Mouse (Mus musculus): Measurements from ENCODE around the gene Fndc11. TPM values are rescaled to one million over a fixed set of nuclear protein-coding genes. Genes with fewer than 3 reads are reported as not detected.
"Not testable (repeated sequence)": the region's sequence is repeated elsewhere in the genome, so short reads cannot be mapped to it uniquely, and the experiment has no call there.

The Fndc11 gene
- 0.26 and 0.32 TPM in 2 replicates for polyA plus RNA-seq (2016; fragmentation: Nextera tagmentation; extraction: Ambion mirVana)

DNA sequence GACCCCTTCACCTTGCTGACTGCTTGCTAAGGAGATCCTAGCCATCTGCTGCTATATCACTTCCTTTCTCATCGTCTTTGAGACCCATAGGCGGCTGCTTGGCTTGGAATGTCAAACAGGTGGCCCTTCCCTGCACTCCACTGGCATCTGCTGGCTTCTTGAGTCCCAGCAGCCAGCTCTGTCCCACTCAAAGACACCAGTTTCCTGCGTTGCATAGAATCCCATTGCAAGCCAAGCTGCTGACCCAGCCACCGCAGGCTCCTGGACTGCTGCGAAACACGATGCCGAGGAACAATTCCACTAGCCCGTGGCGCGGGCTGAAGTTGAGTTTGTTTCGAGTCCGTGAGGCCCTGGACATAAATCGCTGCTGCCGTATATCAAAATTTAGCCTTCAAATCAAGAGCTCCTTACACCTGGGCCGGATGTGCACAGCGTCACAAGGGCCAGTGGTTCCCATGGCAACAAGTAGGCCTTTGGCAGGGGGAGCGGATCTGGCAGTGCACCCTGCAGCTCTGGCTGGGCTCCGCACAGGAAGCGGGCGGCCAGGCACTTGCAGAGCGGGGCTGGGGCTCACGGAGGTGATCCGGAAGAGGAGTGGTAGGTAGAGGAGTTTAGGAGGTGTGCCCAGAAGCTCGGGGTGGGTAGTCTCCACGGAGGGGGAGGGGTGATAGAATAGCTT, at the start of gene Fndc11:
Fndc11 (plus strand) TSS at position 476 of the 679 bp plus-strand sequence.
- H3K4me3 ChIP-seq, result peak within 1 kb of the TSS; percentile 51
- 5% methylated on average over 25 of the region's 25 CpGs for WGBS
- no peaks in the 10 kb centered on the region for H3K36me3 ChIP-seq
- H3K27ac ChIP-seq, result peak within 1 kb of the TSS; percentile 69
- peak; percentile 79 for DNase-seq (ENCODE audit: low spot score)
- peaks cover 29% of the 10 kb centered on the region for H3K4me1 ChIP-seq (replicated peaks)
- H3K27me3 ChIP-seq (ENCODE audit: insufficient read depth, poor library complexity, severe bottlenecking), result peaks cover 38% of the 10 kb centered on the region
- no peaks in the 10 kb centered on the region for H3K9me3 ChIP-seq

DNA sequence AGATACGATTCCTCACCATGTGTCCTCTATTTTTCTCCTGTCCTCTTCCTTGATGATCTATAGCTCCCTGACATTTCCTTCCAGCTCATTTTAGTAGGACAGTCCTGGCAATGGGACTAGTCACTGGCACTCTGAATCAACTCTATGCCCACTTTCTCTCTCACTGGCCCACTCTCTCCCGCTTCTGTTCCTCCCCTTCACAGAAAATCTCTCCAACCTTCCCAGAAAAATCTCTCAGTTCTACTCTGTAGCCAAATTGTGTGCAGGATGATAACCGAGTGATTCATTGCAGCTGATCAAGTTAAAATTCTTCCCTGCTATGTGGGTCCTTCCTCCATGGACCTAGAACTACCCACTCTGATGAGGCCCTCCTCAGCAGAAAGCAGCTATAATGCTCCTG, 45.2 kb upstream of the Fndc11 start:
- WGBS, result 88% methylated on average over 3 of the region's 3 CpGs
- no peak for DNase-seq (ENCODE audit: low spot score)
- no peaks in the 10 kb centered on the region for H3K27me3 ChIP-seq (ENCODE audit: insufficient read depth, poor library complexity, severe bottlenecking)

DNA sequence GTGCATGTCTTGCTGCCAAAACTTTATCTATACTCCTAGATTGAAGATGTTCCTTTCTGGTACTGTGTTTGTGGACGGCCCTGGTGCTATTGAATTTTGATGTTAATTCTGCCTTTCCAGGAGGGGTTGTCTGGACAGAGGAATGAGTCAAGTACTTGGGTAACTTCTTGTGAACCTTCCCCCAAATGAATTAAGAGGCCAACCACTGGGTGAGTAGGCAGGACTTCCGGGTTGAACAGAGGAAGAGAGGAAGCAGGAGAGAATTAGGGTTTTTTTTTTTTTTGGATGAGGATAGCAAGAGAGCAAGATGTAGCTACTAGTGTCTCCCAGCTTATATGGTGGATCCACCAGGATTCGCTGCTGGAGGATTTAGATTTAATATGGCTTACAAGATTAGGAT, 41.8 kb upstream of the Fndc11 start:
- Histone ChIP-seq H3K36me3 (no peaks in the 10 kb centered on the region), H3K4me1 (replicated peaks) (no peaks in the 10 kb centered on the region), H3K9me3 (no peaks in the 10 kb centered on the region), H3K27ac (no peak overlapping the region), H3K4me3 (no peak overlapping the region), H3K27me3 (ENCODE audit: insufficient read depth, poor library complexity, severe bottlenecking) (no peaks in the 10 kb centered on the region)
- WGBS, result 71% methylated on average over 3 of the region's 3 CpGs
- DNase-seq (ENCODE audit: low spot score), result no peak

More for the DNA sequence above, 45.2 kb upstream of the Fndc11 start:
- H3K27ac ChIP-seq, result no peak overlapping the region
- 0 out of 2 replicates have a peak, but pooled peaks cover under 1% of the 10 kb centered on the region for H3K9me3 ChIP-seq
- H3K4me3 ChIP-seq, result no peak overlapping the region
- no peaks in the 10 kb centered on the region for H3K36me3 ChIP-seq
- H3K4me1 ChIP-seq (replicated peaks), result no peaks in the 10 kb centered on the region

DNA sequence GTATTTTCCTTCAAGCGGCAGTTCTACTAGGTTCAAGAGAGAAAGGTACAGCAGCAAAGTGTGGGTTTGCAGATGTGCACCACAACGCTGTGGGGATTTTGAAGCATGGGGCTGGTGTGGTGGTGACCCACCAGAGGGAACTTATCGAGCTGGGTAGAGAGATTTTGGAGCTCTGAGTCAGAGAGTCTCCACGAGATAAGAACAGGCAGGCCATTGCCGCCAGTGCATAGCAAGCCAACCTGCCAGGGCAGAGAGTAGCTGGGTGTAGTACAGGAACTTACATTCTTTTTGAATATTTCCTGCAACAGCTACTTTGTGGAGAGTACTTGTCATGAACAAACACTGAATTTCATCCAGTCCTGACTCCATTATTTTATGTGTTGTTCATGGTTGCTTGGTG, 41.3 kb upstream of the Fndc11 start:
- H3K9me3 ChIP-seq, result no peaks in the 10 kb centered on the region
- H3K27ac ChIP-seq, result no peak overlapping the region
- no peak for DNase-seq (ENCODE audit: low spot score)
- 87% methylated on average over 5 of the region's 5 CpGs for WGBS
- H3K27me3 ChIP-seq (ENCODE audit: insufficient read depth, poor library complexity, severe bottlenecking), result no peaks in the 10 kb centered on the region
- no peaks in the 10 kb centered on the region for H3K36me3 ChIP-seq
- no peaks in the 10 kb centered on the region for H3K4me1 ChIP-seq (replicated peaks)
- H3K4me3 ChIP-seq, result no peak overlapping the region

DNA sequence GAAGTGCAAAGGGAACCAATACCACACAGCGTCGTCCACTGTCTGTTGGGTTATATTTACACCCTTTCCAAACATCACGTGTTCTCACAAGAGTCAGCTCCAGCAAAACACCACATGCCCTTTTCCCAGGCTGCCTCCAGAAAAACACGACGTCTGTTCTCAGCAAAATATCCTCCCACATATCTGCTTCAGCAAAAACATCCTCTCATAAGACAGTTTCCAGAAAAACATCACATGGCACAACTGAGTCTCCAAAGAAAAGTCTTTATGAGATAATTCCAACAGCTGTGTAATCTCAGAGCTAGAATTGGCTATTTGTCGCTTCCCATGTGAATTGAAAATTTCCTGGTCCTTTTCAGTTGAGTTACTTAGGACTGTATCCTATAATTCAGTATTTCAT, 38.9 kb upstream of the Fndc11 start:
- DNase-seq (ENCODE audit: low spot score), result no peak
- Histone ChIP-seq H3K27me3 (ENCODE audit: insufficient read depth, poor library complexity, severe bottlenecking) (no peaks in the 10 kb centered on the region), H3K27ac (no peak overlapping the region), H3K36me3 (no peaks in the 10 kb centered on the region), H3K4me1 (replicated peaks) (no peaks in the 10 kb centered on the region), H3K9me3 (no peaks in the 10 kb centered on the region), H3K4me3 (no peak overlapping the region)
- 85% methylated on average over 6 of the region's 6 CpGs for WGBS

DNA sequence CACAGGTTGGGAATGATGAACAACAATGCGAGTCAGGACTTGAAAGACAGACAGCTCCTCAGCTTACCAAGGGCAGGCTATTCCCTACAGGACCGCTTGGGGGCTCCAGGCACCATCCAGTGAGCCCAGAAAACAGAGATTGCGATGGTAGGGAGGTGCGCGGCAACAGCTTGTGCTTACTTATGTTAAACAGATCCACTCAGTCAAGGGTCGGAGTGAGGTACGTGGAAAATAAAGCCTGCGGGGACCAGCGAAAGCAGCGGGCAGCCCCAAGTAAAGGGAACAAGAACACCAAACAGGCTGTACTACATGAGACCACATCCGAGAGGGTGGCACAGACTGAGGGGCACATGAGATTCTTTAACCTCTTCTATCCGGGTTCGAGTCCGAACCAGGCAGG, 33.2 kb upstream of the Fndc11 start:
- Histone ChIP-seq H3K36me3 (peaks cover 17% of the 10 kb centered on the region), H3K27ac (peak overlapping the region; percentile 99), H3K4me1 (replicated peaks) (peaks cover 16% of the 10 kb centered on the region), H3K4me3 (peak overlapping the region; percentile 78), H3K27me3 (ENCODE audit: insufficient read depth, poor library complexity, severe bottlenecking) (no peaks in the 10 kb centered on the region), H3K9me3 (no peaks in the 10 kb centered on the region)
- peak; percentile 88 for DNase-seq (ENCODE audit: low spot score)
- WGBS, result under 1% methylated on average over 14 of the region's 14 CpGs

DNA sequence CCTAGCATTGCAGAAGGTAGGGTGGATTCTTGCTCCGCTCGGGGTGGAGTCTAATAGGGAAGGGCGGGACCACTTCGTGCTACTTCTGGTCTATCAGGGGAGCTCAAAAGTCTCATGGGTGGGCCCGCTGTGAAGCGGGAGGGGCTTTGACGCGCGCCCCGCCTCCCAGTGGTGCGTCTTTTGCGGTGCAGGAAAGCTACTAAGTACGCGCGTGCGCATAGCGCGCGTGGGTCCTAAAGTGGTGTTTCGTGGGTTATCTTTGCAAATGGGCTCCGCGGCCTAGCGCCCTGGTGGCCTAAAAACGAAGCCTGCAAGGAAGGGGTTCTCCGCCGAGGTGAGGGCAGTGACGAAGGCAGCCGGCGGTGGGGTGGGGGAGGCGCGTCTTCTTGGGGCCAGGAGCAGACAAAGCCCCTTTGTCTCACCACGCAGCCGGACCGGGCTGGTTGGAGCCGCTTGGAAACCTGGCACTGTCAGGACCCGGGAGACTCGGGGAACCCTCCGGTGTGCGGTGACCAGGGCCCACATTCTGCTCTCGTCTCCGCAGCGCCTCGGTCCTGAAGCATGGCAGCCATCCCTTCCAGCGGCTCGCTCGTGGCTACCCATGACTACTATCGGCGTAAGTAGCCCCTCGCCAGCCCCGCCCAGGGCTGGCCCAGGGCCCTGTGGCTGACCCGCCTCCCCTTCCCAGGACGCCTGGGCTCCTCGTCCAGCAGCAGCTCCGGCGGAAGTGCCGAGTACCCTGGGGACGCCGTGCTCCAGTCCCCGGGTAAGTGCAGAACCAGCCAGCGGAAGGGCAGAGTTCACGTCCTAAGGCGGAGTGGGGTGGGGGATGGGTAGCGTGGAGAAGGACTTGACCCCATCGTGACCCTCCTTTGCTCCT, 32.5 kb upstream of the Fndc11 start, which contains the start of gene Ppdpf:
Ppdpf (plus strand) TSS at position 127 of the 880 bp plus-strand sequence.
- under 1% methylated on average over 64 of the region's 64 CpGs for WGBS
- H3K4me1 ChIP-seq (replicated peaks), result peaks cover 16% of the 10 kb centered on the region
- H3K27me3 ChIP-seq (ENCODE audit: insufficient read depth, poor library complexity, severe bottlenecking), result no peaks in the 10 kb centered on the region
- H3K9me3 ChIP-seq, result no peaks in the 10 kb centered on the region
- H3K27ac ChIP-seq, result peak within 1 kb of the TSS; percentile 99
- H3K4me3 ChIP-seq, result peak within 1 kb of the TSS; percentile 78
- peaks cover 17% of the 10 kb centered on the region for H3K36me3 ChIP-seq
- DNase-seq (ENCODE audit: low spot score), result peak; percentile 88

DNA sequence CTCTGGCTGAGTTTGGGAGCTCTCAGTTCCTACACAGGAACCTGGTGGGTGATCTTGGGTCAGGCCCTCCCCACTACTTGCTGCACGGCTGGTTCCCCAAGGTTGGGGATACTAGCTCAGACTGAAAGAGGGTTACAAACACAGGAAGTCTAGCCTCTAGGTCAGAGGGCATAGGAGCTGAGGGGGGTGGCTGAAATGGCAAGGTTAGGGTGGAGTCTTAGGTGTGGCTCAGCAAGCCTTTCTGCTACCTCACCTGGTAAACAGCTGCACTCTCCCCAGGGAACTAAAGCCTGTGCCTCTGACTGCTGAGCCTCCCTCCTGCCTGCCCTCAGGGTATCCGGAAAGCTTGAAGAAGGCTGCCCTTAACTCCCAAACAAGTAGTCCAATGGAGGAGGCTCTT, 31.1 kb upstream of the Fndc11 start:
- WGBS, result 65% methylated on average over 2 of the region's 2 CpGs

DNA sequence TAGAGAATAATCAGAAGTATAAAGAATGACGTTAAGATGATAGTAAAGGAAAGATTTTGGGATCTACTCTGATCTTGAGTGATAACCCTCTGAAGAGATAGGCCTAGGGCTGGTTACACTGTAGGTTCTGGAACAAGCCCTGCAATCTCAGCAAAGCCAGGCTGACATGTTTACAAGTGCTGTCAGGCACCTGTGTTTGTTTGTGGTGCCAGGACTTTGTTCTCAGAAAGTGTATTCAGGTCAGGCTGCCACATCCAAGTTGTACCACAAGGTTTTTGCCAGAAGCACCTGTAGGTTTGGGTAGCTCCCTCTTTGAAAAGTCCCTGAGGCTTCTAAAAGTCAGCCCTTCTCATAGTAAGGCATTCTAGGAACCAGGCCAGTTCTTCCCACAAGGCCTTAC, 30.5 kb upstream of the Fndc11 start:
- no peak for DNase-seq (ENCODE audit: low spot score)
- WGBS, result 89% methylated on average over 1 of the region's 1 CpGs
- H3K9me3 ChIP-seq, result no peaks in the 10 kb centered on the region
- H3K4me3 ChIP-seq, result peak overlapping the region; percentile 78; the same call in 1 of the 2 replicates
- H3K27me3 ChIP-seq (ENCODE audit: insufficient read depth, poor library complexity, severe bottlenecking), result no peaks in the 10 kb centered on the region
- H3K36me3 ChIP-seq, result peaks cover 17% of the 10 kb centered on the region
- H3K27ac ChIP-seq, result no peak overlapping the region
- peaks cover 16% of the 10 kb centered on the region for H3K4me1 ChIP-seq (replicated peaks)

More for the DNA sequence above, 31.1 kb upstream of the Fndc11 start:
- Histone ChIP-seq H3K9me3 (no peaks in the 10 kb centered on the region), H3K4me1 (replicated peaks) (peaks cover 16% of the 10 kb centered on the region), H3K36me3 (peaks cover 17% of the 10 kb centered on the region), H3K27me3 (ENCODE audit: insufficient read depth, poor library complexity, severe bottlenecking) (no peaks in the 10 kb centered on the region), H3K27ac (peak overlapping the region; percentile 99), H3K4me3 (peak overlapping the region; percentile 78)
- DNase-seq (ENCODE audit: low spot score), result no peak

DNA sequence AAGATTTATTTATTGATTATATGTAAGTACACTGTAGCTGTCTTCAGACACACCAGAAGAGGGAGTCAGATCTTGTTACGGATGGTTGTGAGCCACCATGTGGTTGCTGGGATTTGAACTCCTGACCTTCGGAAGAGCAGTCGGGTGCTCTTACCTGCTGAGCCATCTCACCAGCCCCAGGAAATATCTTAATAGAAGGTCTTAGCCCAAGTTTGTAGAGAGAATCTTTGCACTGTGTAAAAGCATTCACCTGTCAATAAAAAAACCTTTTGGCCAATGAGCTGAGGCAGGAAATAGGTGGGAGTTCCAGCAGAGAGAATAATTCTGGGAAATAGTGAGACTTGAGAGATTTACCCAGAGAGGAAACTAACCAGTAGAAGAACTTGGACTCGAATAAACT, 28.4 kb upstream of the Fndc11 start:
- H3K4me3 ChIP-seq; H3K27me3 ChIP-seq (ENCODE audit: insufficient read depth, poor library complexity, severe bottlenecking); DNase-seq (ENCODE audit: low spot score); H3K9me3 ChIP-seq; H3K27ac ChIP-seq: not testable (repeated sequence)
- 68% methylated on average over 4 of the region's 4 CpGs for WGBS
- Histone ChIP-seq H3K36me3 (peaks cover 17% of the 10 kb centered on the region), H3K4me1 (replicated peaks) (peaks cover 14% of the 10 kb centered on the region)

DNA sequence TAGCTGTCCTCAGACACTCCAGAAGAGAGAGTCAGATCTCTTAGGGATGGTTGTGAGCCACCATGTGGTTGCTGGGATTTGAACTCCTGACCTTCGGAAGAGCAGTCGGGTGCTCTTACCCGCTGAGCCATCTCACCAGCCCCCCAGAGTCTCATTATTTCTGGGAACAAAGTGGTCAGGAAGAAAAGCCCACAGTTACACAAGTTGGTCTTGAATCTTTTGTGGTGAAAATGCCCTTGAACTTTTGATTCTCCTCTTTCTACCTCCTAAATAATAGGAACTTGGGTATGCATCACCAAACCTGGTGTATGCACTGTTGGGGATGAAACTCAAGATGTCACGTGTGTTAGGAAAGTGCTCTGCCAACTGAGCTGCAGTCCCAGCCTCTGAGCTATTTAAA, 27.9 kb upstream of the Fndc11 start:
- Histone ChIP-seq H3K27ac (no peak overlapping the region), H3K36me3 (peaks cover 17% of the 10 kb centered on the region), H3K9me3 (no peaks in the 10 kb centered on the region), H3K4me3 (no peak overlapping the region), H3K4me1 (replicated peaks) (peaks cover 12% of the 10 kb centered on the region), H3K27me3 (ENCODE audit: insufficient read depth, poor library complexity, severe bottlenecking) (0 out of 2 replicates have a peak, but pooled peaks cover 4% of the 10 kb centered on the region)
- no peak for DNase-seq (ENCODE audit: low spot score)
- WGBS, result 59% methylated on average over 4 of the region's 4 CpGs

DNA sequence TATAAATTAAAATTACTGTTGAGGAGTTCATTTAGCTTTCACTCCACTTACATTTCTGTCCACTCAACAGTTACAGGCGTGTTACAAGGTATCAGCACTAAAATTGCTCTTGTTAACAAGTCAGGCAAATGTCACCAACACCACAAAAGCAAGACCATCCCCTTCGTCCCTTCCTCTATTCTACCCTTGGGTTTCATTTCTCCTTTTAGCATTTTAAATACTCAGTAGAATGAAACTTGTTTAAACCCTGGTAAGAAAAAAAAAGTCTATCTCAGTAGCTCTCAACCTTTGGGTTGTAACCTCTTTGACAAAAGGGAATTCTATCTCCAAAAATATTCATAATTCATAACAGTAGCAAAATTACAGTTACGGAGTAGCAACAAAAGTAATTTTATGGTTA, 26.8 kb upstream of the Fndc11 start:
- Histone ChIP-seq H3K4me3 (no peak overlapping the region), H3K4me1 (replicated peaks) (peaks cover 9% of the 10 kb centered on the region), H3K27ac (no peak overlapping the region), H3K9me3 (no peaks in the 10 kb centered on the region), H3K27me3 (ENCODE audit: insufficient read depth, poor library complexity, severe bottlenecking) (0 out of 2 replicates have a peak, but pooled peaks cover 4% of the 10 kb centered on the region), H3K36me3 (peaks cover 17% of the 10 kb centered on the region)
- no peak for DNase-seq (ENCODE audit: low spot score)
- 73% methylated on average over 3 of the region's 3 CpGs for whole genome bisulfite sequencing
